Mouse (Mus musculus) neural tube, embryonic 12.5 days (tissue): ENCODE measurements around the gene Npr3. TPM values are rescaled to one million over a fixed set of nuclear protein-coding genes. Genes with fewer than 3 reads are reported as not detected.

Source experiments
- ATAC-seq: fragments of 200-750 bp; cut with Nextera tagmentation; 2 replicates; pipeline ENCODE4 v1.8.0; 2017; ENCODE audit warnings: low read depth, mild to moderate bottlenecking, moderate TSS enrichment, moderate library complexity; ENCODE audit not compliant: low FRiP score
- H3K27ac ChIP-seq: fragments of 300-500 bp; sonication (generic); 2 replicates; pipeline ENCODE4 v1.5.1; 2016
- H3K27me3 ChIP-seq: fragments of 300-500 bp; sonication (generic); replicated peaks from 2 replicates; pipeline ENCODE4 v1.6.1; 2016; ENCODE audit warnings: mild to moderate bottlenecking
- H3K36me3 ChIP-seq: fragments of 300-500 bp; sonication (generic); 2 replicates; pipeline ENCODE4 v1.6.1; 2016; ENCODE audit warnings: mild to moderate bottlenecking
- H3K4me1 ChIP-seq: fragments of 300-500 bp; sonication (generic); 2 replicates; pipeline ENCODE4 v1.6.1; 2016
- H3K4me2 ChIP-seq: fragments of 300-500 bp; sonication (generic); replicated peaks from 2 replicates; pipeline ENCODE4 v1.6.1; 2016; ENCODE audit warnings: mild to moderate bottlenecking
- H3K4me3 ChIP-seq: fragments of 300-500 bp; sonication (generic); 2 replicates; pipeline ENCODE4 v1.5.1; 2016
- H3K9ac ChIP-seq: fragments of 300-500 bp; sonication (generic); 2 replicates; pipeline ENCODE4 v1.6.1; 2016; ENCODE audit warnings: mild to moderate bottlenecking
- H3K9me3 ChIP-seq: fragments of 300-500 bp; sonication (generic); 2 replicates; pipeline ENCODE4 v1.6.1; 2016; ENCODE audit warnings: mild to moderate bottlenecking
- WGBS: fragments of 180-500 bp; shearing (Covaris S2); methylation state at CpG from one replicate; pipeline ENCODE4 v1.1.7; 2016; 5-methylcytosine and 5-hydroxymethylcytosine counted together
- polyA plus RNA-seq: library from polyadenylated mRNA; unstranded; fragments of >200 nt; fragmentation: Nextera tagmentation; extraction: Ambion mirVana; gene quantifications from 2 replicates; pipeline ENCODE4 v1.2.1, GENCODE M21; 2016

Gene Npr3
- polyA plus RNA-seq, 1 experiment from 2014 or later: 6.3 TPM

DNA sequence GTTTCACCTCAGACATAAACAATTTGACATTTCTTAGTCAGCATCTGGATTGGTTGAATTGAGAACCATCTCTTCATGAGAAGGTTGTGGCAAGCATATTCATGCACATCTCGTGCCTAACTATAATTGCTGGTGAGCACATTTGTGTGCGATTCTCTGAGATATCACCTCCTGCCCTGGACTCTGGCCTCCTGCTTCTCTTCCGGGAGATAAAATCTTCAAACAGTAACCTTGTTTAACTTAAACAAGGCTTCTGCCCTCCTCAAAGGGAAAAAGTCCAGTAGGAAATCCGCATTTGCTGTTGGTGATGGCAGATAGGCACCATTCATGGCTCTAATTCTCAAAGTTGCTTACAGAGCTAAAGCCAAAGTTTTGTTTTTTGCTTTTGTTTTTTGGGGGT lies 91.5 kb downstream of the Npr3 start:
- H3K36me3 ChIP-seq: no peaks in the 10 kb centered on the region

DNA sequence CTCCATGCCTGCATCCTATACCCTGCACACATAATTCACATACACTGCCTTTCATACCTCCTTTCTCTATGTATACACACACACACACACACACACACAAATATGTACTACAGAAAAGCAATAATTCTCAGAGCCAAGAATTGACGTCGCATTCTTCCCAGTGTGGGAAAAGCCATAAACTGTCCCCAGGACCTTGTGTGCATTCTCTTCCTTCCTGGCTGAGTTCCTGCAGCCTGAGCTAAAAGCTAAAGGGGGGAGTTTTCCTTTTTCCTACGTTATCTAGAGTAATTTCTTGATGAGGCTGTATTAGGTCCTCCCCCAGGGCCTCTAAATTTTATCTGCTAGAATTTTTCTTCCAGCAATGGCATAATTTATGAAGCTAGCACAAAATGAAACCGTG lies 103.5 kb downstream of the Npr3 start:
- 47% methylated on average over 4 of the region's 4 CpGs for WGBS
- no peak overlapping the region for H3K4me3 ChIP-seq
- no peak overlapping the region for H3K27ac ChIP-seq
- no peak overlapping the region for H3K4me2 ChIP-seq
- H3K9ac ChIP-seq: no peak overlapping the region
- H3K27me3 ChIP-seq: no peaks in the 10 kb centered on the region
- H3K36me3 ChIP-seq: no peaks in the 10 kb centered on the region
- no peak for ATAC-seq
- H3K4me1 ChIP-seq: peaks cover 5% of the 10 kb centered on the region; the same call in 1 of the 2 replicates
- no peaks in the 10 kb centered on the region for H3K9me3 ChIP-seq

More for the DNA sequence above, 91.5 kb downstream of the Npr3 start:
- Histone ChIP-seq H3K27me3 (no peaks in the 10 kb centered on the region), H3K27ac (no peak overlapping the region), H3K4me1 (no peaks in the 10 kb centered on the region), H3K9me3 (no peaks in the 10 kb centered on the region), H3K9ac (no peak overlapping the region), H3K4me3 (no peak overlapping the region), H3K4me2 (no peak overlapping the region)
- ATAC-seq: no peak
- WGBS: 81% methylated on average over 4 of the region's 4 CpGs

DNA sequence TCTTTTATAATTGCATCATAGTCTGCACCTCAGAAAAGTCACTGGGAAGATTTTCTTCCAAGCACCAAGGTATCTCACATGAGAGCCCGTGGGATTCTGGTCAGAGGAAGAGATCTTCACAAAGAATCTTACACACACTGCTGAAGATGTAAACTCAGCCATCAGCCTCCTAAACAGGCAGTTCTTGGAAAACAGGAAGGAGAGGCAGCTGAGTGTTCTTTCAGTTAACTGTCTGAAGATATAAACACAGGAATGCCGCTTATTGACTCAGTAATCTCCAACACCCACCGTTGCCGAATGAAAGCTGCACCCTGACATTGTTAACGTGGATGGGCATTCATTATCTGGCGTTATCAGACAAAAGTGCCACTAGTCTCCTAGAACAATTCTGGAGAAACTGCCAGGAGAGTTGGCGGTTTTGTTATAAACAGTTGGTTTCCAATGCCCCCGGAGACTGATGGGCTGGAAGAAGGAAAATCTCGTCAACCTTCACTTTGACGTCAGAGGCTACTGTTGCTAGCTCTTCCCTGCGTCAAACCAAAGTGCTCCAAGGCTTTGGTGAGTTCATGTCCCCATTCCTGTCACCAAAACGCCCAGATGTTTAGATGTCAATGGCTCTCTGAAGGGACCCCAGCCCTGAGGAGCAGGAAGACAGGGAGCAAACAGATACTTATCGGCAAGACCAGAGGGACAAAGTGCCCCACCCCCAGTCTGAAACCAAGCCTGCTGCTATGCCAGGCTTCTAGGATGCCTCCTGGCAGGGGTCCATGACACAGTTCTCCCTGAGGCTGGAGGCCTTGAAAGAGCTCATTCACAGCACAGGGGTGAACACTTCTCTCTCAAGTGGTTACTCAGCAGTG lies 105.0 kb downstream of the Npr3 start:
- ATAC-seq: no peak
- H3K4me3 ChIP-seq: no peak overlapping the region
- H3K4me1 ChIP-seq: peaks cover 5% of the 10 kb centered on the region; the same call in 1 of the 2 replicates
- H3K36me3 ChIP-seq: no peaks in the 10 kb centered on the region
- 0 out of 2 replicates have a peak overlapping the region, but pooled peaks have one; percentile 5 for H3K4me2 ChIP-seq
- WGBS: 66% methylated on average over 13 of the region's 13 CpGs
- H3K9ac ChIP-seq: no peak overlapping the region
- no peak overlapping the region for H3K27ac ChIP-seq
- H3K9me3 ChIP-seq: no peaks in the 10 kb centered on the region
- H3K27me3 ChIP-seq: no peaks in the 10 kb centered on the region

DNA sequence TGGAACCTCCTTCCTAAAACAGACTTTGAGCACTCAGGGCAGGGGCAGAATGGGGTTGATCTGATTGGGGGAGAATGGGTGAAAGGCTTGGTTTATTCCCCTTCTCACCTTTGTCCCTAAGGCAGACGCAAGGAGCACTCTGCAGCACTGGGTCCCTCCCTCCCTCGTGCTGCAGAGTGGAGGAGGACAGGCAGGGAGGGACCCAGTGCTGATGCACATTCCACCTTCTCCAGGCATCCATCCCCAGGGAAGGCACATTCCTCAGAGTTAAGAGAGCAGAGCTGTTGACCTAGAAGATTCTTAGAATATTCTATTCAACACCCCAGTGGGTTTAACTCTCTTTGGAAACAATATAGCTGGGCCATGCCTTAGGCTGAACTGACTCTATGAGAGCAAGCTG lies 112.5 kb downstream of the Npr3 start:
- H3K27me3 ChIP-seq: no peaks in the 10 kb centered on the region
- H3K27ac ChIP-seq: no peak overlapping the region
- H3K9ac ChIP-seq: no peak overlapping the region
- ATAC-seq: no peak
- H3K36me3 ChIP-seq: no peaks in the 10 kb centered on the region
- H3K4me2 ChIP-seq: no peak overlapping the region
- no peaks in the 10 kb centered on the region for H3K9me3 ChIP-seq
- 25% methylated on average over 2 of the region's 2 CpGs for WGBS
- no peaks in the 10 kb centered on the region for H3K4me1 ChIP-seq
- no peak overlapping the region for H3K4me3 ChIP-seq

Other genes starting within 250 kb of the Npr3 start
- gene Sub1, start 89.7 kb upstream of the Npr3 start, polyA plus RNA-seq: 680 and 689 TPM in 2 replicates
- 118 and 137 TPM in 2 replicates for gene Zfr, start 210.5 kb upstream of the Npr3 start, polyA plus RNA-seq